Mouse (Mus musculus) cortical plate, adult 2 months (tissue): ENCODE data around the gene Mark3.

Experiments
- CTCF ChIP-seq: fragments of 200-500 bp; IDR thresholded peaks from 2 replicates; pipeline ENCODE4 v1.5.1; 2011; ENCODE audit warnings: mild to moderate bottlenecking, control low read depth, low read length; ENCODE audit not compliant: insufficient read depth; ENCODE audit errors: extremely low read depth
- POLR2A ChIP-seq: fragments of 200-500 bp; IDR thresholded peaks from 2 replicates; pipeline ENCODE4 v1.6.1; 2011; ENCODE audit warnings: mild to moderate bottlenecking, low read length, control low read depth; ENCODE audit not compliant: insufficient read depth; ENCODE audit errors: extremely low read depth

DNA sequence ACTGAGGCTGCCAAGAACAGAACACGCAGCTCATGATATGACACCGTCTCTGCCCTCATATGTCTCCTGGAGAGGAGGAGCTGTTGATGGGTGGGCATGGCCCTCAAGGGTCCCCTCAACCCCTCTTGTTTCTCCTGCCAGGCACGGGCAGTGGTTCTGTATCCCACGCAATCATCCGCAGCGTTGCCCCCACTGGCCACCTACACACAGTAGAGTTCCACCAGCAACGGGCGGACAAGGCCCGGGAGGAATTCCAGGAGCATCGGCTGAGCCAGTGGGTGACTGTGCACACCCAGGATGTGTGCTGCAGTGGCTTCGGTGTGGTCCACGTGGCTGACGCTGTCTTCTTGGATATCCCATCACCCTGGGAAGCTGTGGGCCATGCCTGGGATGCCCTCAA lies 106.3 kb downstream of the Mark3 start:
- TF ChIP-seq CTCF (no peak), POLR2A (no peak)
